Mouse (Mus musculus) embryonic fibroblast, embryonic 13.5 days (primary cell): ENCODE results near the gene Cldn9. TPM values are rescaled to one million over a fixed set of nuclear protein-coding genes. Genes with fewer than 3 reads are reported as not detected.

Source experiments
- H3K27ac ChIP-seq: 2 replicates; pipeline ENCODE4 v1.5.1; 2012; ENCODE audit warnings: low read length, control low read depth, inconsistent platforms; ENCODE audit not compliant: insufficient read depth
- H3K4me1 ChIP-seq: 2 replicates; pipeline ENCODE4 v1.6.1; 2011; ENCODE audit warnings: low read length; ENCODE audit not compliant: control insufficient read depth, insufficient read depth
- H3K4me3 ChIP-seq: 2 replicates; pipeline ENCODE4 v1.5.1; 2011; ENCODE audit warnings: mild to moderate bottlenecking, control low read depth, low read length; ENCODE audit not compliant: insufficient read depth
- CTCF ChIP-seq: IDR thresholded peaks from 2 replicates; pipeline ENCODE4 v1.5.1; 2011; ENCODE audit warnings: mild to moderate bottlenecking, control low read depth, low read length, moderate library complexity, borderline replicate concordance; ENCODE audit not compliant: insufficient read depth
- POLR2A ChIP-seq: IDR thresholded peaks from 2 replicates; pipeline ENCODE4 v1.6.1; 2011; ENCODE audit warnings: low read depth, mild to moderate bottlenecking, control low read depth, low read length, moderate library complexity
- polyA plus RNA-seq: library from polyadenylated mRNA; stranded (reverse); fragments of >200 nt; gene quantifications from 2 replicates; pipeline ENCODE4 v1.2.4, GENCODE M21; 2011; ENCODE audit warnings: low read depth; ENCODE audit not compliant: missing spikeins, insufficient read length

Cldn9 gene
- polyA plus RNA-seq, 1 experiment: not detected

- Histone ChIP-seq H3K27ac (no peak overlapping the region), H3K4me3 (no peak overlapping the region), H3K4me1 (no peaks in the 10 kb centered on the region; the same call in 1 of the 2 replicates)
- no peak for TF ChIP-seq CTCF
Observed at GRCm38 (mm10) chr17:23670516-23671074, 13.2 kb downstream of the Cldn9 start.

- H3K27ac ChIP-seq: no peak overlapping the region
- no peak overlapping the region for H3K4me3 ChIP-seq
- no peaks in the 10 kb centered on the region for H3K4me1 ChIP-seq
- no peak for TF ChIP-seq CTCF
Observed at GRCm38 (mm10) chr17:23665511-23665910, 18.3 kb downstream of the Cldn9 start.

GRCm38 (mm10) chr17:23664556-23665021 lies 19.2 kb downstream of the Cldn9 start:
- 0 out of 2 replicates have a peak, but pooled peaks have one; percentile 15 for TF ChIP-seq CTCF
- no peak for TF ChIP-seq POLR2A
- H3K4me1 ChIP-seq: no peaks in the 10 kb centered on the region
- H3K27ac ChIP-seq: no peak overlapping the region
- no peak overlapping the region for H3K4me3 ChIP-seq

GRCm38 (mm10) chr17:23661526-23661925 lies 22.3 kb downstream of the Cldn9 start:
- TF ChIP-seq CTCF: peak; percentile 34
- no peak for TF ChIP-seq POLR2A
- no peak overlapping the region for H3K4me3 ChIP-seq
- no peaks in the 10 kb centered on the region for H3K4me1 ChIP-seq
- no peak overlapping the region for H3K27ac ChIP-seq

GRCm38 (mm10) chr17:23660876-23661200 lies 23.0 kb downstream of the Cldn9 start:
- no peaks in the 10 kb centered on the region for H3K4me1 ChIP-seq
- H3K4me3 ChIP-seq: no peak overlapping the region
- H3K27ac ChIP-seq: no peak overlapping the region
- no peak for TF ChIP-seq CTCF
- TF ChIP-seq POLR2A: no peak

GRCm38 (mm10) chr17:23660117-23660875 lies 23.5 kb downstream of the Cldn9 start, which contains the start of gene Bicdl2:
TSS of gene Bicdl2 (plus strand) at chr17:23660506.
- TF ChIP-seq POLR2A: no peak
- peak; percentile 50; the same call in 1 of the 2 replicates for TF ChIP-seq CTCF
- no peaks in the 10 kb centered on the region for H3K4me1 ChIP-seq
- no peak within 1 kb of the TSS for H3K4me3 ChIP-seq
- no peak within 1 kb of the TSS for H3K27ac ChIP-seq

GRCm38 (mm10) chr17:23658450-23658849 lies 25.4 kb downstream of the Cldn9 start:
- H3K4me3 ChIP-seq: no peak overlapping the region
- TF ChIP-seq CTCF: no peak
- no peak for TF ChIP-seq POLR2A
- no peaks in the 10 kb centered on the region for H3K4me1 ChIP-seq
- no peak overlapping the region for H3K27ac ChIP-seq

- no peaks in the 10 kb centered on the region for H3K4me1 ChIP-seq
- no peak for TF ChIP-seq CTCF
- no peak for TF ChIP-seq POLR2A
Observed at GRCm38 (mm10) chr17:23654410-23654809, 29.4 kb downstream of the Cldn9 start.

GRCm38 (mm10) chr17:23654001-23654400 lies 29.8 kb downstream of the Cldn9 start:
- Histone ChIP-seq H3K4me3 (no peak overlapping the region), H3K27ac (no peak overlapping the region), H3K4me1 (no peaks in the 10 kb centered on the region)
- TF ChIP-seq POLR2A (no peak), CTCF (no peak)

More at GRCm38 (mm10) chr17:23654410-23654809, 29.4 kb downstream of the Cldn9 start:
- Histone ChIP-seq H3K27ac (no peak overlapping the region), H3K4me3 (no peak overlapping the region)

GRCm38 (mm10) chr17:23653324-23653723 lies 30.5 kb downstream of the Cldn9 start:
- TF ChIP-seq CTCF: no peak
- H3K4me3 ChIP-seq: no peak overlapping the region

More at GRCm38 (mm10) chr17:23653324-23653723, 30.5 kb downstream of the Cldn9 start:
- H3K27ac ChIP-seq: no peak overlapping the region
- no peaks in the 10 kb centered on the region for H3K4me1 ChIP-seq
